Comparison of ENCODE assay signal across 21 mouse cellular contexts in genomic region chr17:25112423-25112810, GRCm38 (mm10). TPM values are rescaled to one million over a fixed set of nuclear protein-coding genes. Genes with fewer than 3 reads are reported as not detected.
DNase-seq lines count a peak whose midpoint lies in the region; ATAC-seq and TF ChIP-seq lines count a peak whose summit lies in the region.
"Had no signal": no experiment of that assay in that cellular context is flagged by ENCODE, and none has a peak within 500 bp of the region (broad histone marks: within the 10 kb centered on the region; RNA-seq: fewer than 3 reads in every experiment).

No protein-coding gene starts in this region.

- H3K27ac ChIP-seq in forebrain, postnatal 0 days (ENCODE audit: low read depth, low read length): peak overlapping the region; percentile 72
- H3K27ac ChIP-seq in forebrain, embryonic 12.5 days: no peak overlapping the region
- H3K27ac ChIP-seq in heart, postnatal 0 days (ENCODE audit: low read depth): peak overlapping the region; percentile 27
- H3K27ac ChIP-seq in liver, embryonic 15.5 days (replicated peaks): peak overlapping the region; percentile 57; the same call in 1 of the 2 replicates
- no peak overlapping the region for H3K27ac ChIP-seq in liver, postnatal 0 days (ENCODE audit: low read depth)
- H3K27ac ChIP-seq: embryonic facial prominence, embryonic 12.5 days; heart, embryonic 10.5 days; kidney, embryonic 15.5 days; limb, embryonic 10.5 days had no signal

- H3K4me2 ChIP-seq in forebrain, postnatal 0 days (ENCODE audit: low read depth): peak overlapping the region; percentile 17; the same call in 1 of the 2 replicates
- no peak overlapping the region for H3K4me2 ChIP-seq in forebrain, embryonic 12.5 days
- no peak overlapping the region for H3K4me2 ChIP-seq in heart, postnatal 0 days (ENCODE audit: low read depth, low read length)
- no peak overlapping the region for H3K4me2 ChIP-seq in liver, embryonic 15.5 days
- H3K4me2 ChIP-seq in liver, postnatal 0 days (ENCODE audit: low read depth, low read length): no peak overlapping the region
- H3K4me2 ChIP-seq: embryonic facial prominence, embryonic 12.5 days; kidney, embryonic 15.5 days; liver, embryonic 11.5 days had no signal

- H3K36me3 ChIP-seq in forebrain, postnatal 0 days (ENCODE audit: insufficient read depth): peaks cover 29% of the 10 kb centered on the region
- H3K36me3 ChIP-seq in forebrain, embryonic 12.5 days (replicated peaks): peaks cover 43% of the 10 kb centered on the region
- peaks cover 26% of the 10 kb centered on the region for H3K36me3 ChIP-seq in heart, postnatal 0 days (replicated peaks; ENCODE audit: control insufficient read depth, insufficient read depth, low read length)
- peaks cover 28% of the 10 kb centered on the region for H3K36me3 ChIP-seq in liver, embryonic 15.5 days (replicated peaks)
- peaks cover 11% of the 10 kb centered on the region; the same call in 1 of the 2 replicates for H3K36me3 ChIP-seq in liver, postnatal 0 days (replicated peaks; ENCODE audit: insufficient read depth, low read length)

- WGBS in forebrain, postnatal 0 days: 79% methylated on average over 3 of the region's 3 CpGs
- WGBS in forebrain, embryonic 12.5 days: 87% methylated on average over 3 of the region's 3 CpGs
- 51% methylated on average over 3 of the region's 3 CpGs for WGBS in heart, postnatal 0 days
- whole genome bisulfite sequencing in liver, embryonic 15.5 days (ENCODE audit: insufficient replicate concordance): 74% methylated on average over 3 of the region's 3 CpGs
- WGBS in liver, postnatal 0 days (ENCODE audit: insufficient replicate concordance): 78% methylated on average over 3 of the region's 3 CpGs

- no peaks in the 10 kb centered on the region for H3K9me3 ChIP-seq in forebrain, postnatal 0 days (ENCODE audit: low read length)
- H3K9me3 ChIP-seq in forebrain, embryonic 12.5 days: no peaks in the 10 kb centered on the region
- no peaks in the 10 kb centered on the region for H3K9me3 ChIP-seq in heart, postnatal 0 days (replicated peaks; ENCODE audit: control insufficient read depth, low read length)
- no peaks in the 10 kb centered on the region for H3K9me3 ChIP-seq in liver, embryonic 15.5 days (replicated peaks)
- no peaks in the 10 kb centered on the region for H3K9me3 ChIP-seq in liver, postnatal 0 days (ENCODE audit: low read length)
- H3K9me3 ChIP-seq: embryonic facial prominence, embryonic 12.5 days; heart, embryonic 10.5 days; kidney, embryonic 15.5 days; limb, embryonic 10.5 days had no signal

- no peak overlapping the region for H3K4me3 ChIP-seq in forebrain, postnatal 0 days (ENCODE audit: low read depth, low read length)
- no peak overlapping the region for H3K4me3 ChIP-seq in forebrain, embryonic 12.5 days (replicated peaks)
- no peak overlapping the region for H3K4me3 ChIP-seq in heart, postnatal 0 days (ENCODE audit: low read depth, low read length)
- no peak overlapping the region for H3K4me3 ChIP-seq in liver, embryonic 15.5 days (replicated peaks)
- no peak overlapping the region for H3K4me3 ChIP-seq in liver, postnatal 0 days (ENCODE audit: low read depth, low read length)
- H3K4me3 ChIP-seq: embryonic facial prominence, embryonic 12.5 days; heart, embryonic 10.5 days; kidney, embryonic 15.5 days; limb, embryonic 10.5 days had no signal

- no peak for DNase-seq in forebrain, postnatal 0 days
- DNase-seq in heart, postnatal 0 days (ENCODE audit: low spot score): no peak
- DNase-seq in heart, adult 8-10 months (ENCODE audit: low spot score): no peak
- DNase-seq in liver, postnatal 0 days: no peak
- no peak for DNase-seq in thymus, postnatal 10 days (ENCODE audit: low spot score in 2 of 2)
- DNase-seq: spleen, adult 18-20 months; thymus, adult 18-20 months had no signal

- no peak for ATAC-seq in forebrain, postnatal 0 days
- no peak for ATAC-seq in forebrain, embryonic 12.5 days (ENCODE audit: low FRiP score)
- no peak for ATAC-seq in heart, postnatal 0 days (ENCODE audit: insufficient read depth, low read depth)
- no peak for ATAC-seq in liver, embryonic 15.5 days (ENCODE audit: insufficient read depth)
- ATAC-seq in liver, postnatal 0 days: no peak

- no peak overlapping the region for H3K9ac ChIP-seq in forebrain, postnatal 0 days
- H3K9ac ChIP-seq in forebrain, embryonic 12.5 days: no peak overlapping the region
- no peak overlapping the region for H3K9ac ChIP-seq in heart, postnatal 0 days (replicated peaks; ENCODE audit: low read depth, low read length)
- no peak overlapping the region for H3K9ac ChIP-seq in liver, embryonic 15.5 days
- no peak overlapping the region for H3K9ac ChIP-seq in liver, postnatal 0 days (replicated peaks)
- H3K9ac ChIP-seq: embryonic facial prominence, embryonic 12.5 days; kidney, embryonic 15.5 days had no signal

- H3K4me1 ChIP-seq in forebrain, postnatal 0 days (ENCODE audit: insufficient read depth): peaks cover 10% of the 10 kb centered on the region; the same call in 1 of the 2 replicates
- peaks cover 14% of the 10 kb centered on the region for H3K4me1 ChIP-seq in forebrain, embryonic 12.5 days
- H3K4me1 ChIP-seq in heart, postnatal 0 days (ENCODE audit: control insufficient read depth, insufficient read depth): peaks cover 19% of the 10 kb centered on the region
- peaks cover 31% of the 10 kb centered on the region for H3K4me1 ChIP-seq in liver, embryonic 15.5 days (replicated peaks)
- peaks cover 15% of the 10 kb centered on the region for H3K4me1 ChIP-seq in liver, postnatal 0 days (ENCODE audit: insufficient read depth)

- no peak for TF ChIP-seq EP300 in heart, postnatal 0 days (IDR thresholded peaks at IDR 0.05; ENCODE audit: low read depth)
- TF ChIP-seq EP300 in liver, postnatal 0 days (IDR thresholded peaks at IDR 0.05; ENCODE audit: low read depth): no peak

- H3K27me3 ChIP-seq in forebrain, postnatal 0 days (ENCODE audit: insufficient read depth, low read length): no peaks in the 10 kb centered on the region
- no peaks in the 10 kb centered on the region for H3K27me3 ChIP-seq in forebrain, embryonic 12.5 days
- H3K27me3 ChIP-seq in heart, postnatal 0 days (ENCODE audit: control insufficient read depth, insufficient read depth, low read length): no peaks in the 10 kb centered on the region
- H3K27me3 ChIP-seq in liver, embryonic 15.5 days: no peaks in the 10 kb centered on the region
- H3K27me3 ChIP-seq in liver, postnatal 0 days (ENCODE audit: insufficient read depth, low read length): no peaks in the 10 kb centered on the region
- H3K27me3 ChIP-seq: embryonic facial prominence, embryonic 12.5 days; kidney, embryonic 15.5 days had no signal

- TF ChIP-seq CTCF in forebrain, postnatal 0 days (IDR thresholded peaks at IDR 0.05; ENCODE audit: low read depth): no peak
- no peak for TF ChIP-seq CTCF in heart, postnatal 0 days (IDR thresholded peaks at IDR 0.05; ENCODE audit: low read depth)
- TF ChIP-seq CTCF in liver, postnatal 0 days (IDR thresholded peaks at IDR 0.05; ENCODE audit: low read depth): no peak

RNA-seq across cellular contexts. Expression of gene Telo2, which starts 3.4 kb away (rescaled TPM):
- total RNA-seq in forebrain, postnatal 0 days (2014; rRNA removed): 51.9 and 92.2 TPM in 2 replicates
- polyA plus RNA-seq in forebrain, postnatal 0 days (2015; fragmentation: Nextera tagmentation; extraction: Ambion mirVana): 32.4 and 35.6 TPM in 2 replicates
- 42.4 and 47.5 TPM in 2 replicates for polyA plus RNA-seq in forebrain, embryonic 12.5 days (2016; fragmentation: Nextera tagmentation; extraction: Ambion mirVana)
- total RNA-seq in heart, postnatal 0 days (2014; rRNA removed; ENCODE audit: low replicate concordance): 27.9 and 31.4 TPM in 2 replicates
- polyA plus RNA-seq in heart, postnatal 0 days (2015; fragmentation: Nextera tagmentation; extraction: Ambion mirVana): 13.2 and 15.3 TPM in 2 replicates
- total RNA-seq in heart, adult 8-10 months (2022): 10 to 100 TPM; 10.8 to 15.7 (median 13.5) TPM
- 14.3 and 17.4 TPM in 2 replicates for polyA plus RNA-seq in liver, embryonic 15.5 days (2015; fragmentation: Nextera tagmentation; extraction: Ambion mirVana)
- polyA plus RNA-seq in liver, postnatal 0 days (2015; fragmentation: Nextera tagmentation; extraction: Ambion mirVana): 5.3 and 5.7 TPM in 2 replicates

RNA-seq across cellular contexts. Expression of gene Ptx4, which starts 8.1 kb away (rescaled TPM):
- total RNA-seq in forebrain, postnatal 0 days (2014; rRNA removed): 1.2 TPM in 1 of 2 replicates, not detected in the other
- 0.20 and 0.54 TPM in 2 replicates for polyA plus RNA-seq in forebrain, postnatal 0 days (2015; fragmentation: Nextera tagmentation; extraction: Ambion mirVana)
- polyA plus RNA-seq in forebrain, embryonic 12.5 days (2016; fragmentation: Nextera tagmentation; extraction: Ambion mirVana): 0.18 TPM in 1 of 2 replicates, not detected in the other
- total RNA-seq in heart, postnatal 0 days (2014; rRNA removed; ENCODE audit: low replicate concordance): 0.12 TPM in 1 of 2 replicates, not detected in the other
- 0.22 TPM in 2 replicates for polyA plus RNA-seq in heart, postnatal 0 days (2015; fragmentation: Nextera tagmentation; extraction: Ambion mirVana)
- 1 to 10 TPM; 3.4 to 7.7 (median 4.5) TPM for total RNA-seq in heart, adult 8-10 months (2022)
- 0.06 and 0.10 TPM in 2 replicates for polyA plus RNA-seq in liver, embryonic 15.5 days (2015; fragmentation: Nextera tagmentation; extraction: Ambion mirVana)
- polyA plus RNA-seq in liver, postnatal 0 days (2015; fragmentation: Nextera tagmentation; extraction: Ambion mirVana): not detected in 2 replicates
- total RNA-seq: common myeloid progenitor, adult 5-6 weeks; midbrain, postnatal 0 days had no signal
- polyA plus RNA-seq: C2C12; liver, embryonic 11.5 days; neural tube, embryonic 11.5 days; urinary bladder, adult 2 months had no signal

RNA-seq across cellular contexts. Expression of gene Clcn7, which starts 20.8 kb away (rescaled TPM):
- 29.2 and 33.1 TPM in 2 replicates for total RNA-seq in forebrain, postnatal 0 days (2014; rRNA removed)
- 14.8 and 19.0 TPM in 2 replicates for polyA plus RNA-seq in forebrain, postnatal 0 days (2015; fragmentation: Nextera tagmentation; extraction: Ambion mirVana)
- 23.9 and 26.1 TPM in 2 replicates for polyA plus RNA-seq in forebrain, embryonic 12.5 days (2016; fragmentation: Nextera tagmentation; extraction: Ambion mirVana)
- 15.4 and 20.3 TPM in 2 replicates for total RNA-seq in heart, postnatal 0 days (2014; rRNA removed; ENCODE audit: low replicate concordance)
- 12.6 and 12.8 TPM in 2 replicates for polyA plus RNA-seq in heart, postnatal 0 days (2015; fragmentation: Nextera tagmentation; extraction: Ambion mirVana)
- total RNA-seq in heart, adult 8-10 months (2022): 10 to 100 TPM; 25.7 to 28.2 (median 27.1) TPM
- 10.7 TPM in 2 replicates for polyA plus RNA-seq in liver, embryonic 15.5 days (2015; fragmentation: Nextera tagmentation; extraction: Ambion mirVana)
- polyA plus RNA-seq in liver, postnatal 0 days (2015; fragmentation: Nextera tagmentation; extraction: Ambion mirVana): 7.3 and 8.6 TPM in 2 replicates

RNA-seq across cellular contexts. Expression of gene Tmem204, which starts 29.0 kb away (rescaled TPM):
- 9.0 and 11.9 TPM in 2 replicates for total RNA-seq in forebrain, postnatal 0 days (2014; rRNA removed)
- 10.3 and 10.6 TPM in 2 replicates for polyA plus RNA-seq in forebrain, postnatal 0 days (2015; fragmentation: Nextera tagmentation; extraction: Ambion mirVana)
- 8.2 and 9.1 TPM in 2 replicates for polyA plus RNA-seq in forebrain, embryonic 12.5 days (2016; fragmentation: Nextera tagmentation; extraction: Ambion mirVana)
- total RNA-seq in heart, postnatal 0 days (2014; rRNA removed; ENCODE audit: low replicate concordance): 53.8 and 56.4 TPM in 2 replicates
- 27.2 and 27.9 TPM in 2 replicates for polyA plus RNA-seq in heart, postnatal 0 days (2015; fragmentation: Nextera tagmentation; extraction: Ambion mirVana)
- total RNA-seq in heart, adult 8-10 months (2022): 10 to 100 TPM; 29.7 to 45.6 (median 39.3) TPM
- polyA plus RNA-seq in liver, embryonic 15.5 days (2015; fragmentation: Nextera tagmentation; extraction: Ambion mirVana): 5.6 and 6.5 TPM in 2 replicates
- polyA plus RNA-seq in liver, postnatal 0 days (2015; fragmentation: Nextera tagmentation; extraction: Ambion mirVana): 8.3 and 9.4 TPM in 2 replicates
- total RNA-seq: common myeloid progenitor, adult 5-6 weeks had no signal

RNA-seq across cellular contexts. Expression of gene Ccdc154, which starts 49.8 kb away (rescaled TPM):
- 0.05 TPM in 1 of 2 replicates, not detected in the other for total RNA-seq in forebrain, postnatal 0 days (2014; rRNA removed)
- polyA plus RNA-seq in forebrain, postnatal 0 days (2015; fragmentation: Nextera tagmentation; extraction: Ambion mirVana): not detected in 2 replicates
- not detected in 2 replicates for polyA plus RNA-seq in forebrain, embryonic 12.5 days (2016; fragmentation: Nextera tagmentation; extraction: Ambion mirVana)
- total RNA-seq in heart, postnatal 0 days (2014; rRNA removed; ENCODE audit: low replicate concordance): not detected in 2 replicates
- not detected in 2 replicates for polyA plus RNA-seq in heart, postnatal 0 days (2015; fragmentation: Nextera tagmentation; extraction: Ambion mirVana)
- total RNA-seq in heart, adult 8-10 months (2022): not detected
- not detected in 2 replicates for polyA plus RNA-seq in liver, embryonic 15.5 days (2015; fragmentation: Nextera tagmentation; extraction: Ambion mirVana)
- polyA plus RNA-seq in liver, postnatal 0 days (2015; fragmentation: Nextera tagmentation; extraction: Ambion mirVana): not detected in 2 replicates
- total RNA-seq: adrenal gland, postnatal 10 days; gastrocnemius, adult 18-20 months; midbrain, postnatal 0 days had no signal
- polyA plus RNA-seq: C2C12; embryonic facial prominence, embryonic 12.5 days; heart, embryonic 10.5 days; kidney, embryonic 15.5 days; limb, embryonic 10.5 days; midbrain, postnatal 0 days; neural tube, embryonic 11.5 days had no signal

Comparison
In these comparisons a context has a peak if more than half of its experiments do, and no peak if none do; other contexts are left out.
1. H3K27ac ChIP-seq: peak in forebrain, postnatal 0 days (single experiment), heart, postnatal 0 days (single experiment) and liver, embryonic 15.5 days (single experiment); none in forebrain, embryonic 12.5 days (single experiment) and liver, postnatal 0 days (single experiment).